Mouse (Mus musculus): ENCODE data around the gene Zfp58. TPM values are rescaled to one million over a fixed set of nuclear protein-coding genes. Genes with fewer than 3 reads are reported as not detected.

The Zfp58 gene
- polyA plus RNA-seq (2014; fragmentation: Illumina TruSeq; extraction: RNeasy Lipid Tissue Mini Kit (QIAGEN cat#74804); ENCODE audit: low read depth, low replicate concordance), result 38.5 TPM

GRCm38 (mm10) chr13:67500084-67500719 is at the start of gene Zfp58:
Zfp58 (minus strand) TSS chr13:67500555.

GRCm38 (mm10) chr13:67525753-67526410 is 25.5 kb upstream of the Zfp58 start, which contains the start of the genes Gm26965 and Zfp87:
Gm26965 (minus strand) TSS chr13:67526151.
Zfp87 (minus strand) TSS chr13:67526177.

GRCm38 (mm10) chr13:67483625-67484423 is 16.5 kb downstream of the Zfp58 start, which contains the start of gene Zfp874b:
Zfp874b (minus strand) TSS chr13:67484258.

GRCm38 (mm10) chr13:67451172-67452020 is 49.0 kb downstream of the Zfp58 start, which contains the start of gene Zfp874a:
Zfp874a (minus strand) TSS chr13:67451624.

Other genes starting within 250 kb of the Zfp58 start
- gene Zfp458, start 222.1 kb downstream of the Zfp58 start, polyA plus RNA-seq (2014; fragmentation: Illumina TruSeq; extraction: RNeasy Lipid Tissue Mini Kit (QIAGEN cat#74804); ENCODE audit: low read depth, low replicate concordance), result 11.1 TPM
- 2.4 TPM for gene Zfp457, start 194.1 kb downstream of the Zfp58 start, polyA plus RNA-seq (2014; fragmentation: Illumina TruSeq; extraction: RNeasy Lipid Tissue Mini Kit (QIAGEN cat#74804); ENCODE audit: low read depth, low replicate concordance)
- 42.2 TPM for gene Zfp595, start 168.0 kb downstream of the Zfp58 start, polyA plus RNA-seq (2014; fragmentation: Illumina TruSeq; extraction: RNeasy Lipid Tissue Mini Kit (QIAGEN cat#74804); ENCODE audit: low read depth, low replicate concordance)
- 1.4 TPM for gene Gm28044, start 140.0 kb downstream of the Zfp58 start, polyA plus RNA-seq (2014; fragmentation: Illumina TruSeq; extraction: RNeasy Lipid Tissue Mini Kit (QIAGEN cat#74804); ENCODE audit: low read depth, low replicate concordance)
- 27.4 TPM for gene Zfp953, start 139.9 kb downstream of the Zfp58 start, polyA plus RNA-seq (2014; fragmentation: Illumina TruSeq; extraction: RNeasy Lipid Tissue Mini Kit (QIAGEN cat#74804); ENCODE audit: low read depth, low replicate concordance)
- gene Gm28041, start 124.8 kb downstream of the Zfp58 start, polyA plus RNA-seq (2014; fragmentation: Illumina TruSeq; extraction: RNeasy Lipid Tissue Mini Kit (QIAGEN cat#74804); ENCODE audit: low read depth, low replicate concordance), result 2.2 TPM
- gene Zfp456, start 124.7 kb downstream of the Zfp58 start, polyA plus RNA-seq (2014; fragmentation: Illumina TruSeq; extraction: RNeasy Lipid Tissue Mini Kit (QIAGEN cat#74804); ENCODE audit: low read depth, low replicate concordance), result 16.1 TPM
- gene Zfp429, start 100.7 kb downstream of the Zfp58 start, polyA plus RNA-seq (2014; fragmentation: Illumina TruSeq; extraction: RNeasy Lipid Tissue Mini Kit (QIAGEN cat#74804); ENCODE audit: low read depth, low replicate concordance), result 49.9 TPM
- gene Zfp459, start 79.1 kb downstream of the Zfp58 start, polyA plus RNA-seq (2014; fragmentation: Illumina TruSeq; extraction: RNeasy Lipid Tissue Mini Kit (QIAGEN cat#74804); ENCODE audit: low read depth, low replicate concordance), result 8.2 TPM
- gene Zfp874a, start 48.9 kb downstream of the Zfp58 start, polyA plus RNA-seq (2014; fragmentation: Illumina TruSeq; extraction: RNeasy Lipid Tissue Mini Kit (QIAGEN cat#74804); ENCODE audit: low read depth, low replicate concordance), result 69.4 TPM
- 55.0 TPM for gene Zfp874b, start 16.3 kb downstream of the Zfp58 start, polyA plus RNA-seq (2014; fragmentation: Illumina TruSeq; extraction: RNeasy Lipid Tissue Mini Kit (QIAGEN cat#74804); ENCODE audit: low read depth, low replicate concordance)
- gene Gm26965, start 25.6 kb upstream of the Zfp58 start, polyA plus RNA-seq (2014; fragmentation: Illumina TruSeq; extraction: RNeasy Lipid Tissue Mini Kit (QIAGEN cat#74804); ENCODE audit: low read depth, low replicate concordance), result not detected
- gene Zfp87, start 25.6 kb upstream of the Zfp58 start, polyA plus RNA-seq (2014; fragmentation: Illumina TruSeq; extraction: RNeasy Lipid Tissue Mini Kit (QIAGEN cat#74804); ENCODE audit: low read depth, low replicate concordance), result 28.9 TPM
- gene Zfp748, start 53.3 kb upstream of the Zfp58 start, polyA plus RNA-seq (2014; fragmentation: Illumina TruSeq; extraction: RNeasy Lipid Tissue Mini Kit (QIAGEN cat#74804); ENCODE audit: low read depth, low replicate concordance), result 36.7 TPM
- gene Zfp729b, start 109.2 kb upstream of the Zfp58 start, polyA plus RNA-seq (2014; fragmentation: Illumina TruSeq; extraction: RNeasy Lipid Tissue Mini Kit (QIAGEN cat#74804); ENCODE audit: low read depth, low replicate concordance), result 56.4 TPM
- not detected for gene Gm49345, start 137.2 kb upstream of the Zfp58 start, polyA plus RNA-seq (2014; fragmentation: Illumina TruSeq; extraction: RNeasy Lipid Tissue Mini Kit (QIAGEN cat#74804); ENCODE audit: low read depth, low replicate concordance)
- 53.6 TPM for gene Zfp729a, start 137.2 kb upstream of the Zfp58 start, polyA plus RNA-seq (2014; fragmentation: Illumina TruSeq; extraction: RNeasy Lipid Tissue Mini Kit (QIAGEN cat#74804); ENCODE audit: low read depth, low replicate concordance)
- 23.0 TPM for gene Zfp738, start 186.5 kb upstream of the Zfp58 start, polyA plus RNA-seq (2014; fragmentation: Illumina TruSeq; extraction: RNeasy Lipid Tissue Mini Kit (QIAGEN cat#74804); ENCODE audit: low read depth, low replicate concordance)
- 43.7 TPM for gene Zfp65, start 228.6 kb upstream of the Zfp58 start, polyA plus RNA-seq (2014; fragmentation: Illumina TruSeq; extraction: RNeasy Lipid Tissue Mini Kit (QIAGEN cat#74804); ENCODE audit: low read depth, low replicate concordance)